9 mouse cellular contexts compared by ENCODE assay signal in genomic region chr9:22132220-22132619, GRCm38 (mm10). TPM values are rescaled to one million over a fixed set of nuclear protein-coding genes. Genes with fewer than 3 reads are reported as not detected.
DNase-seq lines count a peak whose midpoint lies in the region; ATAC-seq and TF ChIP-seq lines count a peak whose summit lies in the region.
"Had no signal": no experiment of that assay in that cellular context is flagged by ENCODE, and none has a peak within 500 bp of the region (broad histone marks: within the 10 kb centered on the region; RNA-seq: fewer than 3 reads in every experiment).

No protein-coding gene starts in this region.

- no peak for DNase-seq in heart, adult 18-20 months
- DNase-seq in testis, postnatal 10 days (ENCODE audit: low spot score), result no peak
- DNase-seq in ovary, adult 18-20 months (ENCODE audit: low spot score), result no peak

- H3K9ac ChIP-seq in heart, embryonic 11.5 days (ENCODE audit: low read depth, low read length), result peak overlapping the region; percentile 69
- no peak overlapping the region for H3K9ac ChIP-seq in limb, embryonic 13.5 days
- H3K9ac ChIP-seq in stomach, embryonic 16.5 days (ENCODE audit: low read length), result peak overlapping the region; percentile 77

- 36% methylated on average over 11 of the region's 11 CpGs for WGBS in heart, embryonic 11.5 days (ENCODE audit: insufficient replicate concordance)
- WGBS in limb, embryonic 13.5 days, result 46% methylated on average over 11 of the region's 11 CpGs
- 34% methylated on average over 11 of the region's 11 CpGs for WGBS in stomach, embryonic 16.5 days

- no peak for ATAC-seq in heart, embryonic 11.5 days (replicated peaks; ENCODE audit: insufficient number of reproducible peaks, low FRiP score, low TSS enrichment)
- ATAC-seq in limb, embryonic 13.5 days (ENCODE audit: low FRiP score, low read depth), result no peak
- ATAC-seq in stomach, embryonic 16.5 days (ENCODE audit: insufficient read depth, low FRiP score), result peak; percentile 42; the same call in 1 of the 2 replicates
- no peak for ATAC-seq in megakaryocyte progenitor cell, adult 5-6 weeks (replicated peaks; ENCODE audit: poor library complexity)

- peak overlapping the region; percentile 87 for H3K4me2 ChIP-seq in heart, embryonic 11.5 days
- peak overlapping the region; percentile 78 for H3K4me2 ChIP-seq in limb, embryonic 13.5 days (replicated peaks)
- peak overlapping the region; percentile 93 for H3K4me2 ChIP-seq in stomach, embryonic 16.5 days (ENCODE audit: low read depth, low read length)

- peaks cover 9% of the 10 kb centered on the region for H3K4me1 ChIP-seq in heart, embryonic 11.5 days (ENCODE audit: control insufficient read depth, insufficient read depth, low read length)
- peaks cover 12% of the 10 kb centered on the region for H3K4me1 ChIP-seq in testis, adult 2 months (ENCODE audit: control insufficient read depth, insufficient read depth, low read length)
- peaks cover 16% of the 10 kb centered on the region for H3K4me1 ChIP-seq in limb, embryonic 13.5 days
- H3K4me1 ChIP-seq in stomach, embryonic 16.5 days (ENCODE audit: control insufficient read depth, insufficient read depth, low read length), result peaks cover 19% of the 10 kb centered on the region

- H3K27ac ChIP-seq in heart, embryonic 11.5 days (ENCODE audit: low read depth, low read length), result no peak overlapping the region
- H3K27ac ChIP-seq in testis, adult 2 months (ENCODE audit: control insufficient read depth, insufficient read depth, low read depth, low read length), result no peak overlapping the region
- H3K27ac ChIP-seq in limb, embryonic 13.5 days, result no peak overlapping the region
- H3K27ac ChIP-seq in stomach, embryonic 16.5 days (ENCODE audit: low read length), result peak overlapping the region; percentile 79; the same call in 1 of the 2 replicates
- H3K27ac ChIP-seq: left cerebral cortex, adult 2 months had no signal

- H3K27me3 ChIP-seq in heart, embryonic 11.5 days (ENCODE audit: control insufficient read depth, insufficient read depth, low read length), result no peaks in the 10 kb centered on the region; the same call in none of the 2 replicates
- H3K27me3 ChIP-seq in testis, adult 2 months (ENCODE audit: control insufficient read depth, insufficient read depth, low read length), result no peaks in the 10 kb centered on the region
- peaks cover 17% of the 10 kb centered on the region for H3K27me3 ChIP-seq in limb, embryonic 13.5 days
- H3K27me3 ChIP-seq in stomach, embryonic 16.5 days (ENCODE audit: control insufficient read depth, insufficient read depth, low read length), result no peaks in the 10 kb centered on the region; the same call in 1 of the 2 replicates

- H3K36me3 ChIP-seq in heart, embryonic 11.5 days (ENCODE audit: control insufficient read depth, insufficient read depth, low read length), result no peaks in the 10 kb centered on the region
- H3K36me3 ChIP-seq in testis, adult 2 months (ENCODE audit: control insufficient read depth, insufficient read depth, low read length), result no peaks in the 10 kb centered on the region
- no peaks in the 10 kb centered on the region for H3K36me3 ChIP-seq in limb, embryonic 13.5 days
- H3K36me3 ChIP-seq in stomach, embryonic 16.5 days (ENCODE audit: control insufficient read depth, insufficient read depth, low read length), result no peaks in the 10 kb centered on the region

- TF ChIP-seq POLR2A in testis, adult 2 months (IDR thresholded peaks at IDR 0.05; ENCODE audit: control insufficient read depth, low read depth, low read length), result no peak; the same call in 1 of the 2 replicates

- no peaks in the 10 kb centered on the region for H3K9me3 ChIP-seq in heart, embryonic 11.5 days (replicated peaks; ENCODE audit: control insufficient read depth, low read length)
- H3K9me3 ChIP-seq in limb, embryonic 13.5 days, result no peaks in the 10 kb centered on the region
- no peaks in the 10 kb centered on the region for H3K9me3 ChIP-seq in stomach, embryonic 16.5 days (replicated peaks; ENCODE audit: control insufficient read depth, low read length)

- H3K4me3 ChIP-seq in heart, embryonic 11.5 days (ENCODE audit: low read depth, low read length), result peak overlapping the region; percentile 45
- peak overlapping the region; percentile 80 for H3K4me3 ChIP-seq in testis, adult 2 months (ENCODE audit: control insufficient read depth, low read depth, low read length)
- H3K4me3 ChIP-seq in limb, embryonic 13.5 days, result peak overlapping the region; percentile 46
- peak overlapping the region; percentile 53 for H3K4me3 ChIP-seq in stomach, embryonic 16.5 days (replicated peaks; ENCODE audit: low read length)

- no peak for TF ChIP-seq CTCF in testis, adult 2 months (IDR thresholded peaks at IDR 0.05; ENCODE audit: control insufficient read depth, insufficient read depth, insufficient replicate concordance, low read depth, low read length)

RNA-seq across cellular contexts. Expression of gene Acp5, which starts 3.3 kb away (rescaled TPM):
- 51.6 and 68.9 TPM in 2 replicates for polyA plus RNA-seq in heart, embryonic 11.5 days (2014; fragmentation: Nextera tagmentation; extraction: Ambion mirVana)
- 10 to 100 TPM in 1 of 2 experiments, 1 to 10 TPM in 1; 1.9 to 12.3 TPM for total RNA-seq in heart, adult 18-20 months (2021)
- polyA plus RNA-seq in testis, adult 2 months (2012; rRNA removed), result 8.2 and 10.7 TPM in 2 replicates
- polyA plus RNA-seq in limb, embryonic 13.5 days (2015; fragmentation: Nextera tagmentation; extraction: Ambion mirVana), result 6.5 and 8.4 TPM in 2 replicates
- 42.2 and 45.3 TPM in 2 replicates for polyA plus RNA-seq in stomach, embryonic 16.5 days (2015; fragmentation: Nextera tagmentation; extraction: Ambion mirVana)
- total RNA-seq in megakaryocyte progenitor cell, adult 5-6 weeks (2015), result 3.3 and 4.1 TPM in 2 replicates
- total RNA-seq in megakaryocyte progenitor cell, adult 5-6 weeks (2017), result 2.9 and 5.3 TPM in 2 replicates

RNA-seq across cellular contexts. Expression of gene Elof1, which starts 15.2 kb away (rescaled TPM):
- 132 and 134 TPM in 2 replicates for polyA plus RNA-seq in heart, embryonic 11.5 days (2014; fragmentation: Nextera tagmentation; extraction: Ambion mirVana)
- 10 to 100 TPM; 35.2 to 36.2 TPM for total RNA-seq in heart, adult 18-20 months (2021)
- polyA plus RNA-seq in testis, adult 2 months (2012; rRNA removed), result 1,299 and 1,403 TPM in 2 replicates
- 190 and 191 TPM in 2 replicates for polyA plus RNA-seq in limb, embryonic 13.5 days (2015; fragmentation: Nextera tagmentation; extraction: Ambion mirVana)
- 152 and 158 TPM in 2 replicates for polyA plus RNA-seq in stomach, embryonic 16.5 days (2015; fragmentation: Nextera tagmentation; extraction: Ambion mirVana)
- 106 and 124 TPM in 2 replicates for total RNA-seq in megakaryocyte progenitor cell, adult 5-6 weeks (2015)
- total RNA-seq in megakaryocyte progenitor cell, adult 5-6 weeks (2017), result 43.6 and 49.6 TPM in 2 replicates

RNA-seq across cellular contexts. Expression of gene Pigyl, which starts 24.4 kb away (rescaled TPM):
- polyA plus RNA-seq in heart, embryonic 11.5 days (2014; fragmentation: Nextera tagmentation; extraction: Ambion mirVana), result 47.0 and 47.8 TPM in 2 replicates
- total RNA-seq in heart, adult 18-20 months (2021), result 10 to 100 TPM; 43.8 to 55.1 TPM
- 64.8 and 73.5 TPM in 2 replicates for polyA plus RNA-seq in testis, adult 2 months (2012; rRNA removed)
- 70.2 and 76.8 TPM in 2 replicates for polyA plus RNA-seq in limb, embryonic 13.5 days (2015; fragmentation: Nextera tagmentation; extraction: Ambion mirVana)
- 90.4 and 93.4 TPM in 2 replicates for polyA plus RNA-seq in stomach, embryonic 16.5 days (2015; fragmentation: Nextera tagmentation; extraction: Ambion mirVana)
- total RNA-seq in megakaryocyte progenitor cell, adult 5-6 weeks (2015), result 21.8 and 25.4 TPM in 2 replicates
- 28.4 and 31.8 TPM in 2 replicates for total RNA-seq in megakaryocyte progenitor cell, adult 5-6 weeks (2017)

RNA-seq across cellular contexts. Expression of gene Cnn1, which starts 33.2 kb away (rescaled TPM):
- polyA plus RNA-seq in heart, embryonic 11.5 days (2014; fragmentation: Nextera tagmentation; extraction: Ambion mirVana), result 388 and 445 TPM in 2 replicates
- 1 to 10 TPM; 7.1 to 9.8 TPM for total RNA-seq in heart, adult 18-20 months (2021)
- 5.8 and 22.3 TPM in 2 replicates for polyA plus RNA-seq in testis, adult 2 months (2012; rRNA removed)
- polyA plus RNA-seq in limb, embryonic 13.5 days (2015; fragmentation: Nextera tagmentation; extraction: Ambion mirVana), result 2.5 and 5.2 TPM in 2 replicates
- 505 and 582 TPM in 2 replicates for polyA plus RNA-seq in stomach, embryonic 16.5 days (2015; fragmentation: Nextera tagmentation; extraction: Ambion mirVana)
- total RNA-seq in megakaryocyte progenitor cell, adult 5-6 weeks (2015), result not detected in 2 replicates
- not detected in 2 replicates for total RNA-seq in megakaryocyte progenitor cell, adult 5-6 weeks (2017)

RNA-seq across cellular contexts. Expression of gene Ecsit, which starts 47.0 kb away (rescaled TPM):
- polyA plus RNA-seq in heart, embryonic 11.5 days (2014; fragmentation: Nextera tagmentation; extraction: Ambion mirVana), result 48.4 and 50.6 TPM in 2 replicates
- 100 to 1,000 TPM; 105 to 108 TPM for total RNA-seq in heart, adult 18-20 months (2021)
- polyA plus RNA-seq in testis, adult 2 months (2012; rRNA removed), result 71.6 and 72.6 TPM in 2 replicates
- 34.9 and 36.8 TPM in 2 replicates for polyA plus RNA-seq in limb, embryonic 13.5 days (2015; fragmentation: Nextera tagmentation; extraction: Ambion mirVana)
- polyA plus RNA-seq in stomach, embryonic 16.5 days (2015; fragmentation: Nextera tagmentation; extraction: Ambion mirVana), result 43.5 and 43.9 TPM in 2 replicates
- total RNA-seq in megakaryocyte progenitor cell, adult 5-6 weeks (2015), result 10.1 and 12.0 TPM in 2 replicates
- 20.8 and 24.0 TPM in 2 replicates for total RNA-seq in megakaryocyte progenitor cell, adult 5-6 weeks (2017)
